Mouse (Mus musculus) small intestine, adult 2 months (tissue): ENCODE results near the gene Kcnq5.

ENCODE experiments used
- CTCF ChIP-seq: fragments of 200-500 bp; IDR thresholded peaks from 2 replicates; pipeline ENCODE4 v1.5.1; 2012; ENCODE audit warnings: low read depth, mild to moderate bottlenecking, control low read depth, inconsistent platforms, low read length, moderate library complexity, mixed read lengths; ENCODE audit not compliant: insufficient replicate concordance, insufficient read length; ENCODE audit errors: extremely low read depth
- POLR2A ChIP-seq: fragments of 200-500 bp; IDR thresholded peaks from 2 replicates; pipeline ENCODE4 v1.6.1; 2012; ENCODE audit warnings: low read depth, mild to moderate bottlenecking, control low read depth, inconsistent platforms, low read length, moderate library complexity

DNA sequence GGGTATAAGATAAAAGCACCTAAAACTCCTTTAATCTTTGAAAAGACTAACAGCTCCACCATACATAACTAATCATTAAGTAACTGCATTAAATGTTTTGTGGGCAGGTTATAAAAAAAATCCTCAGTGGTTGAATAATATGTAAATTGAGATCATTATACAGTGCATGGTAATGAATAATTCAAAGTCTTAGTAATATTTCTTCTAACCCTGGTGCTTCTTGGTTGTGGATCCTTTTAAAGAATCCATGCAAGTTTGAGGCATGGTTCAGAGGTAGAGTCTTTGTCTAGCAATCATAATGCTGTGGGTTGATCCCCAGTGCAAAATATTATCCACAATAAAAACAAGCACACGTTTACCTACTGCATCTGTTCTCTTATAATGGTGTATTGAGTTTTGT, 272.8 kb downstream of the Kcnq5 start:
- TF ChIP-seq CTCF (no peak), POLR2A (no peak)
